Mouse (Mus musculus): ENCODE measurements around the gene Adipoq. TPM values are rescaled to one million over a fixed set of nuclear protein-coding genes. Genes with fewer than 3 reads are reported as not detected.
"Not testable (repeated sequence)": the region's sequence is repeated elsewhere in the genome, so short reads cannot be mapped to it uniquely, and the experiment has no call there.

Gene Adipoq
- polyA plus RNA-seq, 1 experiment from 2014 or later: not detected

GRCm38 (mm10) chr16:23175956-23176355, 29.6 kb downstream of the Adipoq start:
- no peak for ATAC-seq (ENCODE audit: insufficient read depth)

GRCm38 (mm10) chr16:23177856-23178255, 31.5 kb downstream of the Adipoq start:
- no peak overlapping the region for H3K4me2 ChIP-seq
- ATAC-seq (ENCODE audit: insufficient read depth) (no peak), DNase-seq (no peak)
- H3K27me3 ChIP-seq (ENCODE audit: insufficient read depth, low read length): no peaks in the 10 kb centered on the region
- no peak overlapping the region for H3K4me3 ChIP-seq (ENCODE audit: low read depth, low read length)
- TF ChIP-seq CTCF (IDR thresholded peaks at IDR 0.05; ENCODE audit: low read depth): no peak
- no peak overlapping the region for H3K27ac ChIP-seq (ENCODE audit: low read depth)
- 89% methylated on average over 2 of the region's 2 CpGs for WGBS
- no peaks in the 10 kb centered on the region for H3K4me1 ChIP-seq (ENCODE audit: insufficient read depth)
- H3K9ac ChIP-seq: no peak overlapping the region
- no peaks in the 10 kb centered on the region for H3K36me3 ChIP-seq (ENCODE audit: insufficient read depth)
- H3K9me3 ChIP-seq (ENCODE audit: low read depth, low read length): no peaks in the 10 kb centered on the region

More at GRCm38 (mm10) chr16:23175956-23176355, 29.6 kb downstream of the Adipoq start:
- H3K9me3 ChIP-seq (ENCODE audit: low read depth, low read length): no peaks in the 10 kb centered on the region
- H3K27ac ChIP-seq (ENCODE audit: low read depth): no peak overlapping the region
- no peaks in the 10 kb centered on the region for H3K27me3 ChIP-seq (ENCODE audit: insufficient read depth, low read length)
- H3K4me3 ChIP-seq (ENCODE audit: low read depth, low read length): no peak overlapping the region
- no peak for TF ChIP-seq CTCF (IDR thresholded peaks at IDR 0.05; ENCODE audit: low read depth)
- 28% methylated on average over 3 of the region's 3 CpGs for WGBS
- no peaks in the 10 kb centered on the region for H3K4me1 ChIP-seq (ENCODE audit: insufficient read depth)
- no peaks in the 10 kb centered on the region for H3K36me3 ChIP-seq (ENCODE audit: insufficient read depth)
- no peak overlapping the region for H3K4me2 ChIP-seq
- DNase-seq: no peak
- no peak overlapping the region for H3K9ac ChIP-seq

- Histone ChIP-seq H3K4me3 (ENCODE audit: low read depth, low read length) (no peak overlapping the region), H3K9ac (no peak overlapping the region), H3K4me1 (ENCODE audit: insufficient read depth) (no peaks in the 10 kb centered on the region), H3K9me3 (ENCODE audit: low read depth, low read length) (no peaks in the 10 kb centered on the region), H3K4me2 (no peak overlapping the region), H3K36me3 (ENCODE audit: insufficient read depth) (no peaks in the 10 kb centered on the region), H3K27ac (ENCODE audit: low read depth) (no peak overlapping the region), H3K27me3 (ENCODE audit: insufficient read depth, low read length) (no peaks in the 10 kb centered on the region)
- WGBS: 89% methylated on average over 5 of the region's 5 CpGs
- TF ChIP-seq CTCF (IDR thresholded peaks at IDR 0.05; ENCODE audit: low read depth): no peak
- ATAC-seq (ENCODE audit: insufficient read depth) (no peak), DNase-seq (no peak)
These were observed 32.5 kb downstream of the Adipoq start for GRCm38 (mm10) chr16:23178796-23179195.

- ATAC-seq (ENCODE audit: insufficient read depth): not testable (repeated sequence)
These were observed 33.1 kb downstream of the Adipoq start for GRCm38 (mm10) chr16:23179436-23179835.

GRCm38 (mm10) chr16:23181054-23181453, 34.7 kb downstream of the Adipoq start:
- Histone ChIP-seq H3K4me1 (ENCODE audit: insufficient read depth) (no peaks in the 10 kb centered on the region), H3K9ac (no peak overlapping the region), H3K4me3 (ENCODE audit: low read depth, low read length) (no peak overlapping the region), H3K27me3 (ENCODE audit: insufficient read depth, low read length) (no peaks in the 10 kb centered on the region), H3K4me2 (no peak overlapping the region), H3K36me3 (ENCODE audit: insufficient read depth) (no peaks in the 10 kb centered on the region), H3K9me3 (ENCODE audit: low read depth, low read length) (no peaks in the 10 kb centered on the region), H3K27ac (ENCODE audit: low read depth) (no peak overlapping the region)
- WGBS: 64% methylated on average over 4 of the region's 4 CpGs
- DNase-seq (no peak), ATAC-seq (ENCODE audit: insufficient read depth) (no peak)
- no peak for TF ChIP-seq CTCF (IDR thresholded peaks at IDR 0.05; ENCODE audit: low read depth)

More at GRCm38 (mm10) chr16:23179436-23179835, 33.1 kb downstream of the Adipoq start:
- H3K27me3 ChIP-seq (ENCODE audit: insufficient read depth, low read length); H3K27ac ChIP-seq (ENCODE audit: low read depth); DNase-seq; H3K4me1 ChIP-seq (ENCODE audit: insufficient read depth); H3K4me3 ChIP-seq (ENCODE audit: low read depth, low read length); H3K9me3 ChIP-seq (ENCODE audit: low read depth, low read length); H3K36me3 ChIP-seq (ENCODE audit: insufficient read depth); H3K4me2 ChIP-seq; H3K9ac ChIP-seq: not testable (repeated sequence)
- WGBS: 85% methylated on average over 18 of the region's 18 CpGs

- Histone ChIP-seq H3K9ac (no peak overlapping the region), H3K27me3 (ENCODE audit: insufficient read depth, low read length) (no peaks in the 10 kb centered on the region), H3K4me2 (no peak overlapping the region), H3K36me3 (ENCODE audit: insufficient read depth) (no peaks in the 10 kb centered on the region), H3K27ac (ENCODE audit: low read depth) (no peak overlapping the region), H3K4me3 (ENCODE audit: low read depth, low read length) (no peak overlapping the region), H3K4me1 (ENCODE audit: insufficient read depth) (no peaks in the 10 kb centered on the region), H3K9me3 (ENCODE audit: low read depth, low read length) (no peaks in the 10 kb centered on the region)
- TF ChIP-seq CTCF (IDR thresholded peaks at IDR 0.05; ENCODE audit: low read depth): no peak
- DNase-seq: no peak
- 70% methylated on average over 3 of the region's 3 CpGs for WGBS
- no peak for ATAC-seq (ENCODE audit: insufficient read depth)
These were observed 35.2 kb downstream of the Adipoq start for GRCm38 (mm10) chr16:23181487-23181886.

- H3K27me3 ChIP-seq (ENCODE audit: insufficient read depth, low read length): no peaks in the 10 kb centered on the region
- DNase-seq (no peak), ATAC-seq (ENCODE audit: insufficient read depth) (no peak)
- 85% methylated on average over 1 of the region's 1 CpGs for WGBS
- H3K4me1 ChIP-seq (ENCODE audit: insufficient read depth): no peaks in the 10 kb centered on the region
- no peak overlapping the region for H3K4me3 ChIP-seq (ENCODE audit: low read depth, low read length)
- H3K36me3 ChIP-seq (ENCODE audit: insufficient read depth): no peaks in the 10 kb centered on the region
- H3K9me3 ChIP-seq (ENCODE audit: low read depth, low read length): no peaks in the 10 kb centered on the region
- TF ChIP-seq CTCF (IDR thresholded peaks at IDR 0.05; ENCODE audit: low read depth): no peak
- H3K4me2 ChIP-seq: no peak overlapping the region
- H3K27ac ChIP-seq (ENCODE audit: low read depth): no peak overlapping the region
- H3K9ac ChIP-seq: no peak overlapping the region
These were observed 35.7 kb downstream of the Adipoq start for GRCm38 (mm10) chr16:23181942-23182597.
